In the genomic region with DNA sequence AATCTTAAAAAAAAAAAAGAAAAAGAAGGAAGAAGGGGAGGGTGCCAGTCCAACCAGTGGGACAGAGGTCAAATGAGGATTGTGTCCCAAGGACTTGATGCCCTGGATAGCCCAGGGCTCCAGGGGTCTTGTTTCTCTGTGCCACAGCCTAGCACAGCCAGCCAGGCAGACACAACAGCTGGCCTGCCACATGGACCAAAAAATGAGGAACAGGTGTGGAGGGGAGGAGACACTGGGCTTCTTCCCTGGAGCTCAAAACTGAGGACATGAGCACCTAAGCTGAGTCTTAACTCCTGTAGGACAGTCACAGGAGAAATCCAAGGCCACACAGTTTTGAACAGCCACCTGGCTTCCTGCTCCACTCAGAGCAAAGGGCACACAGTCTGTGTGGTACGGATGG, we compare ENCODE assay signal across 31 mouse cellular contexts. TPM values are rescaled to one million over a fixed set of nuclear protein-coding genes. Genes with fewer than 3 reads are reported as not detected.
DNase-seq lines count a peak whose midpoint lies in the region; ATAC-seq lines count a peak whose summit lies in the region.
"Had no signal": no experiment of that assay in that cellular context is flagged by ENCODE, and none has a peak within 500 bp of the region (broad histone marks: within the 10 kb centered on the region; RNA-seq: fewer than 3 reads in every experiment).

No protein-coding gene starts in this region.

- WGBS in intestine, embryonic 16.5 days = 12% methylated on average over 1 of the region's 1 CpGs
- WGBS in intestine, embryonic 15.5 days = 38% methylated on average over 1 of the region's 1 CpGs
- 52% methylated on average over 1 of the region's 1 CpGs for WGBS in limb, embryonic 10.5 days

- no peaks in the 10 kb centered on the region for H3K27me3 ChIP-seq in intestine, embryonic 16.5 days (replicated peaks; ENCODE audit: control insufficient read depth, insufficient read depth, low read length)
- H3K27me3 ChIP-seq in intestine, embryonic 15.5 days (replicated peaks) = no peaks in the 10 kb centered on the region
- peaks cover 17% of the 10 kb centered on the region for H3K27me3 ChIP-seq in limb, embryonic 10.5 days (ENCODE audit: low read depth, poor library complexity, severe bottlenecking)
- H3K27me3 ChIP-seq: hindbrain, embryonic 15.5 days; liver, embryonic 13.5 days; neural tube, embryonic 12.5 days had no signal

- H3K4me1 ChIP-seq in intestine, embryonic 16.5 days (ENCODE audit: control insufficient read depth, insufficient read depth, low read length) = no peaks in the 10 kb centered on the region
- H3K4me1 ChIP-seq in intestine, embryonic 15.5 days (replicated peaks) = no peaks in the 10 kb centered on the region
- peaks cover 10% of the 10 kb centered on the region for H3K4me1 ChIP-seq in limb, embryonic 10.5 days
- H3K4me1 ChIP-seq: heart, embryonic 12.5 days; hindbrain, embryonic 15.5 days; limb, embryonic 15.5 days; liver, embryonic 13.5 days; midbrain, embryonic 15.5 days; neural tube, embryonic 12.5 days had no signal

- no peak overlapping the region for H3K4me3 ChIP-seq in intestine, embryonic 16.5 days (ENCODE audit: low read length)
- no peak overlapping the region for H3K4me3 ChIP-seq in intestine, embryonic 15.5 days (replicated peaks)
- H3K4me3 ChIP-seq in limb, embryonic 10.5 days = no peak overlapping the region
- H3K4me3 ChIP-seq: heart, adult 2 months; heart, embryonic 12.5 days; hindbrain, embryonic 15.5 days; left cerebral cortex, adult 2 months; limb, embryonic 15.5 days; liver, embryonic 13.5 days; midbrain, embryonic 15.5 days; neural tube, embryonic 12.5 days had no signal

- H3K36me3 ChIP-seq in intestine, embryonic 16.5 days (ENCODE audit: control insufficient read depth, insufficient read depth, low read length) = no peaks in the 10 kb centered on the region
- H3K36me3 ChIP-seq in intestine, embryonic 15.5 days = no peaks in the 10 kb centered on the region
- H3K36me3 ChIP-seq in limb, embryonic 10.5 days = no peaks in the 10 kb centered on the region
- H3K36me3 ChIP-seq: G1E; heart, embryonic 12.5 days; hindbrain, embryonic 15.5 days; limb, embryonic 15.5 days; liver, embryonic 13.5 days; midbrain, embryonic 15.5 days; neural tube, embryonic 12.5 days had no signal

- 0 out of 2 replicates have a peak, but pooled peaks have one; percentile 28 for ATAC-seq in intestine, embryonic 16.5 days
- ATAC-seq in intestine, embryonic 15.5 days = no peak
- ATAC-seq: forebrain, embryonic 16.5 days; lung, postnatal 0 days; midbrain, embryonic 15.5 days had no signal

- no peak overlapping the region for H3K9ac ChIP-seq in intestine, embryonic 16.5 days (ENCODE audit: low read depth, low read length)
- H3K9ac ChIP-seq in intestine, embryonic 15.5 days = no peak overlapping the region
- H3K9ac ChIP-seq: heart, embryonic 12.5 days; hindbrain, embryonic 15.5 days; limb, embryonic 15.5 days; liver, embryonic 13.5 days; midbrain, embryonic 15.5 days; neural tube, embryonic 12.5 days had no signal

- H3K4me2 ChIP-seq in intestine, embryonic 16.5 days (ENCODE audit: low read depth, low read length) = no peak overlapping the region
- H3K4me2 ChIP-seq in intestine, embryonic 15.5 days (replicated peaks) = no peak overlapping the region
- H3K4me2 ChIP-seq: heart, embryonic 12.5 days; hindbrain, embryonic 15.5 days; limb, embryonic 15.5 days; liver, embryonic 13.5 days; midbrain, embryonic 15.5 days; neural tube, embryonic 12.5 days had no signal

- no peak overlapping the region for H3K27ac ChIP-seq in intestine, embryonic 16.5 days (ENCODE audit: low read length)
- H3K27ac ChIP-seq in intestine, embryonic 15.5 days = no peak overlapping the region
- H3K27ac ChIP-seq in limb, embryonic 10.5 days = peak overlapping the region; percentile 58; the same call in 1 of the 2 replicates
- H3K27ac ChIP-seq: heart, adult 2 months; hindbrain, embryonic 15.5 days; left cerebral cortex, adult 2 months; limb, embryonic 15.5 days; liver, embryonic 13.5 days; macrophage; midbrain, embryonic 15.5 days; neural tube, embryonic 12.5 days had no signal

- DNase-seq in embryo, embryonic 11 days = peak; percentile 35
- no peak for DNase-seq in embryo, embryonic 10 days (ENCODE audit: low spot score)
- DNase-seq in limb, embryonic 10.5 days (ENCODE audit: low spot score) = peak; percentile 56
- no peak for DNase-seq in lung, postnatal 14 days
- DNase-seq in urinary bladder, postnatal 10 days (ENCODE audit: low spot score) = no peak
- DNase-seq: adrenal gland, adult 8-10 months; cerebellum, adult 8-10 months; cerebellum, postnatal 25 days; heart, adult 2 months; kidney, adult 11 months; kidney, postnatal 25 days; liver, embryonic 13.5 days; lung, adult 18-20 months; right cerebral cortex, adult 18-20 months; spleen, adult 18-20 months; thymus, postnatal 14 days had no signal

- H3K9me3 ChIP-seq in intestine, embryonic 16.5 days (ENCODE audit: control insufficient read depth, low read length) = no peaks in the 10 kb centered on the region
- H3K9me3 ChIP-seq in intestine, embryonic 15.5 days = no peaks in the 10 kb centered on the region
- no peaks in the 10 kb centered on the region for H3K9me3 ChIP-seq in limb, embryonic 10.5 days (replicated peaks)
- H3K9me3 ChIP-seq: G1E; heart, embryonic 12.5 days; hindbrain, embryonic 15.5 days; limb, embryonic 15.5 days; liver, embryonic 13.5 days; midbrain, embryonic 15.5 days; neural tube, embryonic 12.5 days had no signal

RNA-seq across cellular contexts. Expression of a gene that starts 20.7 kb away (rescaled TPM):
- polyA plus RNA-seq in intestine, embryonic 16.5 days (2015; fragmentation: Nextera tagmentation; extraction: Ambion mirVana) = 1.9 TPM in 2 replicates
- 2.6 and 2.9 TPM in 2 replicates for polyA plus RNA-seq in intestine, embryonic 15.5 days (2015; fragmentation: Nextera tagmentation; extraction: Ambion mirVana)
- 2.0 TPM in 2 replicates for polyA plus RNA-seq in limb, embryonic 10.5 days (2016; fragmentation: Nextera tagmentation; extraction: Ambion mirVana)
- polyA plus RNA-seq: G1E; macrophage; urinary bladder, adult 2 months had no signal

RNA-seq across cellular contexts. Expression of a gene that starts 31.0 kb away (rescaled TPM):
- 20.6 and 22.7 TPM in 2 replicates for polyA plus RNA-seq in intestine, embryonic 16.5 days (2015; fragmentation: Nextera tagmentation; extraction: Ambion mirVana)
- 23.5 and 26.8 TPM in 2 replicates for polyA plus RNA-seq in intestine, embryonic 15.5 days (2015; fragmentation: Nextera tagmentation; extraction: Ambion mirVana)
- polyA plus RNA-seq in limb, embryonic 10.5 days (2016; fragmentation: Nextera tagmentation; extraction: Ambion mirVana) = 68.5 and 71.9 TPM in 2 replicates

RNA-seq across cellular contexts. Expression of a gene that starts 31.2 kb away (rescaled TPM):
- 15.8 and 19.4 TPM in 2 replicates for polyA plus RNA-seq in intestine, embryonic 16.5 days (2015; fragmentation: Nextera tagmentation; extraction: Ambion mirVana)
- polyA plus RNA-seq in intestine, embryonic 15.5 days (2015; fragmentation: Nextera tagmentation; extraction: Ambion mirVana) = 16.4 and 17.0 TPM in 2 replicates
- 24.8 and 27.0 TPM in 2 replicates for polyA plus RNA-seq in limb, embryonic 10.5 days (2016; fragmentation: Nextera tagmentation; extraction: Ambion mirVana)

RNA-seq across cellular contexts. Expression of a gene that starts 39.6 kb away (rescaled TPM):
- 0.05 TPM in 2 replicates for polyA plus RNA-seq in intestine, embryonic 16.5 days (2015; fragmentation: Nextera tagmentation; extraction: Ambion mirVana)
- polyA plus RNA-seq in intestine, embryonic 15.5 days (2015; fragmentation: Nextera tagmentation; extraction: Ambion mirVana) = 0.06 TPM in 1 of 2 replicates, not detected in the other
- polyA plus RNA-seq in limb, embryonic 10.5 days (2016; fragmentation: Nextera tagmentation; extraction: Ambion mirVana) = not detected in 2 replicates
- polyA plus RNA-seq: forebrain, embryonic 16.5 days; G1E; heart, embryonic 12.5 days; heart, postnatal 0 days; hindbrain, embryonic 15.5 days; kidney, embryonic 14.5 days; liver, embryonic 13.5 days; macrophage; midbrain, embryonic 15.5 days; neural tube, embryonic 12.5 days had no signal

RNA-seq across cellular contexts. Expression of a gene that starts 57.9 kb away (rescaled TPM):
- polyA plus RNA-seq in intestine, embryonic 16.5 days (2015; fragmentation: Nextera tagmentation; extraction: Ambion mirVana) = 27.7 and 33.3 TPM in 2 replicates
- polyA plus RNA-seq in intestine, embryonic 15.5 days (2015; fragmentation: Nextera tagmentation; extraction: Ambion mirVana) = 21.6 and 22.1 TPM in 2 replicates
- 0.98 TPM in 1 of 2 replicates, not detected in the other for polyA plus RNA-seq in limb, embryonic 10.5 days (2016; fragmentation: Nextera tagmentation; extraction: Ambion mirVana)
- polyA plus RNA-seq: G1E; hindbrain, embryonic 15.5 days; macrophage had no signal

Comparison
In these comparisons a context has a peak if more than half of its experiments do, and no peak if none do; other contexts are left out.
1. DNase-seq: peak in embryo, embryonic 11 days (single experiment) and limb, embryonic 10.5 days (single experiment); none in embryo, embryonic 10 days (single experiment), lung, postnatal 14 days (single experiment) and urinary bladder, postnatal 10 days (single experiment).